Mouse (Mus musculus) heart, embryonic 13.5 days (tissue): ENCODE data around the gene Uqcr11. TPM values are rescaled to one million over a fixed set of nuclear protein-coding genes. Genes with fewer than 3 reads are reported as not detected.

Experiments
- ATAC-seq: fragments of 200-750 bp; cut with Nextera tagmentation; 2 replicates; pipeline ENCODE4 v1.8.0; 2017; ENCODE audit warnings: moderate TSS enrichment; ENCODE audit not compliant: insufficient number of reproducible peaks, low FRiP score, low TSS enrichment; ENCODE audit errors: extremely low read depth
- H3K27ac ChIP-seq: fragments of 300-500 bp; sonication (generic); replicated peaks from 2 replicates; pipeline ENCODE4 v1.5.1; 2015; ENCODE audit warnings: moderate library complexity, mild to moderate bottlenecking, inconsistent platforms
- H3K27me3 ChIP-seq: fragments of 300-500 bp; sonication (generic); replicated peaks from 2 replicates; pipeline ENCODE4 v1.6.1; 2015; ENCODE audit warnings: mild to moderate bottlenecking, inconsistent platforms
- H3K36me3 ChIP-seq: fragments of 300-500 bp; sonication (generic); 2 replicates; pipeline ENCODE4 v1.6.1; 2015; ENCODE audit warnings: mild to moderate bottlenecking, inconsistent platforms
- H3K4me1 ChIP-seq: fragments of 300-500 bp; sonication (generic); 2 replicates; pipeline ENCODE4 v1.6.1; 2015; ENCODE audit warnings: inconsistent platforms
- H3K4me2 ChIP-seq: fragments of 300-500 bp; sonication (generic); 2 replicates; pipeline ENCODE4 v1.6.1; 2015; ENCODE audit warnings: inconsistent platforms, mild to moderate bottlenecking, moderate library complexity
- H3K4me3 ChIP-seq: fragments of 300-500 bp; sonication (generic); 2 replicates; pipeline ENCODE4 v1.5.1; 2015; ENCODE audit warnings: moderate library complexity, mild to moderate bottlenecking, inconsistent platforms
- H3K9ac ChIP-seq: fragments of 300-500 bp; sonication (generic); 2 replicates; pipeline ENCODE4 v1.6.1; 2015; ENCODE audit warnings: inconsistent platforms, mild to moderate bottlenecking, moderate library complexity
- H3K9me3 ChIP-seq: fragments of 300-500 bp; sonication (generic); 2 replicates; pipeline ENCODE4 v1.6.1; 2016; ENCODE audit warnings: inconsistent platforms
- WGBS: fragments of 180-500 bp; shearing (Covaris S2); methylation state at CpG from one replicate; pipeline ENCODE4 v1.1.7; 2015; ENCODE audit warnings: mixed read lengths; 5-methylcytosine and 5-hydroxymethylcytosine counted together
- polyA plus RNA-seq: library from polyadenylated mRNA; unstranded; fragments of >200 nt; fragmentation: Nextera tagmentation; extraction: Ambion mirVana; gene quantifications from 2 replicates; pipeline ENCODE4 v1.2.1, GENCODE M21; 2015

Gene Uqcr11
- 1,246 and 1,505 TPM in 2 replicates for polyA plus RNA-seq

DNA sequence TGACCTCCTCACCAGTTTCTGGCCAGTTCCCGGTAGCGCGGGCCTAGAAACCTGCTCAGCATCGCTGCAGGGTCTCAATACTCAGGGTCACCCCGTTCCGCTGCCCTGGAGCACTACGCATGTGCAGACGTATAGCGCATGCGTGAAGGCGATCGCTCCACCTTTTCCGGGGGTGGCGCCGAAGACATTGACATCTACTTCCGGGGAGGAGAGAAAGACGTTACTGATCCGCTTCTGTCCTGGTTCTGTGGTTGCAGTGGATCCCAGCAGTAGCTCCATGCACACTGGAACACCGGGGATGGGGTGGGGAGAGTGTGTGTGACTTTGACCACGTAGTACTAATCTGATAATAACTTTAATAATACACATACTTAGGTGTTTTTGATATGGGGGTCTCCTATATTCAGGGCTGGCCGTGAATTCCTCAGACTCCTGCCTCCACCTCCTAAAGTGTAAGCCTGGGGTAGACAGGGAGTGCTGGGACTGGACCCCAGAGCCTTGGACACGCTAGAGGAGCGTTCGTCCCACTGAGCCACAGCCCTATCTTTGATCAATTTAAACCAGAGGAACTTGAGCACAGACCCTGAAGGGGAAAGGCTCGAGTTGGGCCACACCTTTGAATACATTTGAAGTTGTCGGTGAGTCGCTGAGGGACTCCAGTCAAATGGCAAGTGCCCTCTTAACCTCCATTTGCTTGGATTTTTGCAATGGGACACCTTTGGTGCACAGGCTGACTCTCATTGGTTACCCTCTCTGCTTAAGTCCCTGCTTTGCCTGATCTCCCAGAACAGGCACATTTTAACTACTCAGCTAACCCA is at the start of gene Uqcr11:
Gene Uqcr11 (minus strand): TSS at position 147 of the 818 bp plus-strand sequence.
- H3K27ac ChIP-seq = peak within 1 kb of the TSS; percentile 89
- H3K4me3 ChIP-seq = peak within 1 kb of the TSS; percentile 98
- no peaks in the 10 kb centered on the region for H3K27me3 ChIP-seq
- ATAC-seq = peak; percentile 42; the same call in 1 of the 2 replicates
- under 1% methylated on average over 27 of the region's 27 CpGs for WGBS
- H3K9me3 ChIP-seq = no peaks in the 10 kb centered on the region; the same call in 1 of the 2 replicates
- H3K36me3 ChIP-seq = peaks cover 64% of the 10 kb centered on the region
- peak within 1 kb of the TSS; percentile 97 for H3K4me2 ChIP-seq
- H3K4me1 ChIP-seq = peaks cover 27% of the 10 kb centered on the region
- peak within 1 kb of the TSS; percentile 98 for H3K9ac ChIP-seq

DNA sequence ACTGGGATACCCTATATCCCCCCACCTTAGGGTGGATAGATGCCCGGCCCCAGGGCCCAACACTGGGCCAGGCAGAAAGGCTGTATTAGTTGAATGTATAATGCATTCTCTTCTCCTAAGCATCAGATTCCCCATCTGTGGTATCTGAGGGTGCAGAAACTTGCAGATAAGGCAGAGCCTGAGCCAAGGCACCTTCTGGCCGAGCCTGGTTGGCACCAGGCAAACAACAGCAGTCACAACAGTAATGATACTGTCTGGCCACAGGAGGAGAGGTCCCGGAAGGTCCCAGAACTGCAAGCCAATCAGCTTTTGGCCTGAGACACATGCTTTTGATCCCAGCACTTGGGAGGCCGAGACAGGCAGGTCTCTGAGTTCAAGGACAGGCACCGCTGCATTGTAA is 49.1 kb upstream of the Uqcr11 start:
- Histone ChIP-seq H3K4me2 (no peak overlapping the region), H3K9ac (no peak overlapping the region), H3K27me3 (peaks cover 31% of the 10 kb centered on the region), H3K4me1 (0 out of 2 replicates have a peak, but pooled peaks cover 5% of the 10 kb centered on the region), H3K4me3 (no peak overlapping the region), H3K36me3 (no peaks in the 10 kb centered on the region), H3K27ac (no peak overlapping the region), H3K9me3 (peaks cover 2% of the 10 kb centered on the region; the same call in 1 of the 2 replicates)
- no peak for ATAC-seq
- 76% methylated on average over 5 of the region's 5 CpGs for WGBS

DNA sequence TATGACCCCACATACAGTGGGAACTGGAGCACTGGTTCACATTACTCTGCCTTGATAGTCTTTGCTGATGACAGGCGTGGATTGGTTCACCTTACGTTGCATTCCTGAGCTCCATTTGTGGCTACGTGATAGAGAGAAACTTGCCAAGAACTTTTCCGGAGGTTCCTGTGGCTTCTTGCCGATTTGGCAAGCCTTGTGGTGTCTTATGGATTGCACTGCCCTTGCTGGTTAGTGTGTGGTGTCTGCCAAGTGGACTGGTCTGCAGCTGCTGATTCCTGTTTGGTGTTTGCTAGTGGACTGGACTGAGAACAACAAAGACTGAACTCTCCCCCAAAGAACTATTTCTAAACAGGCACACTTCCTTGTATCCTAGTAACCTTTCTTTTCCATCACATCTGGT is 48.2 kb upstream of the Uqcr11 start:
- Histone ChIP-seq H3K9ac (no peak overlapping the region), H3K4me2 (no peak overlapping the region), H3K4me1 (0 out of 2 replicates have a peak, but pooled peaks cover 5% of the 10 kb centered on the region), H3K27ac (no peak overlapping the region), H3K4me3 (no peak overlapping the region), H3K9me3 (peaks cover 2% of the 10 kb centered on the region; the same call in 1 of the 2 replicates), H3K27me3 (peaks cover 34% of the 10 kb centered on the region), H3K36me3 (no peaks in the 10 kb centered on the region)
- ATAC-seq = no peak
- WGBS = 70% methylated on average over 5 of the region's 5 CpGs

DNA sequence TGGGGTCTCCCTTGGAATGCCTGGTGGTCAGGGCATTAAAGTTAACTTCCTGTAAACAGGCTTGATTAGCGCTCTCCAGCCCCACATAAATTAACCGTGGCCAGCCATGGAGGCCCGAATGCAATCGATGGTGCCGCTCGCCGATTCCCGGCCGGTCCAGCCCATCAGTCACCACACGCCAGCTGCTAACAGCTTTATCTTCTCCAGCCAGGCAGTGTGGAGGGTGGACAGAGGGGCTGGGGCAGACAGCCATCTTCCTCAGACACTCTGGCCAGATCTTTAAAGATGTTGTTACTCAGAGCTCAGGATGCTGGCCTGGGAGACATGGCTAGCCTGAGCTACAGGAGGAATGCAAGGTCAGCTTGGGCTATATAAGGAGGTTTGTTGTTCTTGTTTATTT is 47.0 kb upstream of the Uqcr11 start:
- peak overlapping the region; percentile 5; the same call in 1 of the 2 replicates for H3K9ac ChIP-seq

DNA sequence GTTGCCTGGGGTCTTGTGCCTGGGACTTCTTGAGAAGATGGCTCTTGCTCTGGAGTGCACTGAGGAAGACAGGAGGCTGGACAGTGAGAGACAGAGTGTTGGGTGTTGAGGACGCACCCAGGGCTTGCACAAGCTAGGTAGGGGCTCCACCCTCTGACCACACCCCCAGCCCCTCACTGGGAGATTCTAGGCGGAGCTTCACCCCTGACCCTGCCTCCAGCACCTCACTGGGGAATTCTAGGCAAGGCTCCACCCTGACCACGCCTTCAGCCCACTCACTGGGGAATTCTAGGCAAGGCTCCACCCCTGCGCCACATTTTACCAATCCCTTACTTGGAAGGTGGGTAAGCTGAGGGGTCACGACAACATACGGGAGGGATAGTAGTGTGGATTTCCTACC is 44.0 kb upstream of the Uqcr11 start:
- 7% methylated on average over 6 of the region's 6 CpGs for WGBS
- ATAC-seq = no peak
- no peak overlapping the region for H3K4me3 ChIP-seq

More for the DNA sequence above, 47.0 kb upstream of the Uqcr11 start:
- 29% methylated on average over 10 of the region's 10 CpGs for WGBS
- ATAC-seq = no peak
- H3K4me1 ChIP-seq = 0 out of 2 replicates have a peak, but pooled peaks cover 5% of the 10 kb centered on the region
- no peak overlapping the region for H3K27ac ChIP-seq
- peaks cover 2% of the 10 kb centered on the region; the same call in 1 of the 2 replicates for H3K9me3 ChIP-seq
- peak overlapping the region; percentile 20; the same call in 1 of the 2 replicates for H3K4me2 ChIP-seq
- no peaks in the 10 kb centered on the region for H3K36me3 ChIP-seq
- H3K27me3 ChIP-seq = peaks cover 39% of the 10 kb centered on the region
- no peak overlapping the region for H3K4me3 ChIP-seq

DNA sequence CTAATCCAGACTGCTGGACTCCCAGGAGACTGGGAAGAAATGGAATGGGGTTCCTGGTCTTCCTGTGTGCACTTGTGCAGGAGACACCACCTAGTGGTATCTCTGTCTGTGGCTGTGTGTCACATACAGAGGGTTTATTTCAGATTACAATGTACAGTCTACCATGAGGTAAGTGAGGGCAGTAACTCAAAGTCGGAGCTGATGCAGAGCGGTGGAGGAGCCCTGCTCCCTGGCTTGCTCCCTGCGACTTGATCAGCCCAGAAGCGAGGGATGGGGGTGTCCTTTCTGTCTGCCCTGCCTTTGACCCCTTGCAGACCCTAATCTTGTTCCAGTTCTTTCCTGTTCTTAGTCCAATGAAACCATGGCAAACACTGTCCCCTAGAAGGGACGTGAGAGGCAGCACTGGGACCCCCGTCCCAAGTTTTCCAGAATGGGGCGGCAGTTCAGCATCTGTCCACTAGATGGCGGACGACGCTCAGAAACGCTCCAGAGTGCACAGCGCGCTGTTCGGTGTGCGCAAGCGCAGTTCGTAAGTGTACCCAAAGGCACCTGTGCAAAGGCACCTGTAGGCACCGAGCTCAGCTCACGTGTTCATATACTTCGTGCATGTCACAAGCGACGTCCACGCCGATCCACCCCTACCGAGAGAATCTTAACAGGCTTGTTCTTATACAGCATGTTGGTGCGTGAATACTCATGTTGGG is 39.4 kb upstream of the Uqcr11 start:
- Histone ChIP-seq H3K4me1 (peaks cover 9% of the 10 kb centered on the region), H3K27ac (no peak overlapping the region), H3K4me3 (no peak overlapping the region), H3K9me3 (no peaks in the 10 kb centered on the region), H3K9ac (no peak overlapping the region), H3K4me2 (peak overlapping the region; percentile 56), H3K36me3 (no peaks in the 10 kb centered on the region), H3K27me3 (peaks cover 64% of the 10 kb centered on the region)
- ATAC-seq = 0 out of 2 replicates have a peak, but pooled peaks have one; percentile 62
- 9% methylated on average over 26 of the region's 26 CpGs for WGBS

More for the DNA sequence above, 44.0 kb upstream of the Uqcr11 start:
- Histone ChIP-seq H3K27me3 (peaks cover 59% of the 10 kb centered on the region), H3K9ac (no peak overlapping the region), H3K4me2 (0 out of 2 replicates have a peak overlapping the region, but pooled peaks have one; percentile 11), H3K27ac (no peak overlapping the region), H3K4me1 (peaks cover 11% of the 10 kb centered on the region), H3K36me3 (no peaks in the 10 kb centered on the region), H3K9me3 (peaks cover 2% of the 10 kb centered on the region; the same call in 1 of the 2 replicates)

DNA sequence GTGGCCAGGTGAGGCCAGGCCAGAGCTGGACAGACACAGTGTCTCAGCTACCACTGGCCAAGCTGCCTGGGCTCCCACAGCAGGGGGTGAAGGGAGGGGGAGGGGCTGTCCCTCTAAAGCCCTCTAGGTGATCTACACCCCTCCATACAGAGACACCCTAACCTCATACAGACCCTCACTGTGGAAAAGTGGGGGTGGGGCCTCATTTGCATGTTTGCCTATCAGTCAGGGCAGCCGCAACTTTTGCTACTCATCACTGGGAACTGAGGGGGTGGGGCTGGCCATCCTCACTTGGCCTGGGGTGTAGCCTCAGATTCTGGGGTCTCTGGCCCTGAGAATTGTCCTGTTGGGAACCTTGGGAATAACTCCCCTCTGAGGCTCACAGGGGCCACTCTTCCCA is 38.4 kb upstream of the Uqcr11 start:
- Histone ChIP-seq H3K4me3 (no peak overlapping the region), H3K4me1 (peaks cover 9% of the 10 kb centered on the region), H3K27ac (no peak overlapping the region), H3K9me3 (no peaks in the 10 kb centered on the region), H3K27me3 (peaks cover 58% of the 10 kb centered on the region), H3K36me3 (no peaks in the 10 kb centered on the region), H3K4me2 (no peak overlapping the region), H3K9ac (no peak overlapping the region)
- ATAC-seq = no peak
- 63% methylated on average over 1 of the region's 1 CpGs for WGBS

DNA sequence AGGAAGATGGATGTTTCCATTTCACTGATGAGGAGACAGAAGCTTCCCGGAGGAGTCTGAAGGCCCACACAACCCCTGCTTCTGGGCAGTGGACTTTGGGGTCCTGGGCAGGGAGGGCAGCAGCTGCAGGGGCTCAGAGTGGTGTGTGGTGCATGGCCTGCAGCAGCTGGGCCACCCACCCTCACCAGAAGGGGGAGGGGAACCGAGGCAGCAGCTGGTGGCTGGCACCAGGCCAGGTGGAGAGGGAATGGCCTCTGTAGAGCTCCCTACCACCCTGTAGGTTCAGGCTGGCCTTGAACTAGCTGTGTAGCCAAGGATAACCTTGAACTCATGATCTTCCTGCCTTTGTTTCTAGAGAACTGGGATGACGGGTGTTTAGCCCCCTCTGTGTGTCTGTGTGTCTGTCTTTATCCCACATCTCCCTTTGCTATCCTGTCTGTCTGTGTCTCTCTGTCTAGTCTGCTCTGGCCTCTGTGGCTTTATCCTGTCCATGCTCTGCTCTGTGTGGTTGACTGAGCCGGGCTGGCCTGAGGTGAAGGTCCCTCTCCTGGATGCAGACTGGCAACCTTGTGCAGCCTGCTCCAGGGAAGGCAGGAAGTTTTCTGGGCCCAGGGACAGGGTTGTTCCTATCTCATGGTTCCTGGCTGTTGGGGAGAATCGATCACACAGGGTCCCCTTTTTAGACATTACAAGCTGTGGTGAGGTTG is 37.9 kb upstream of the Uqcr11 start:
- Histone ChIP-seq H3K4me1 (peaks cover 9% of the 10 kb centered on the region), H3K9me3 (no peaks in the 10 kb centered on the region), H3K27me3 (peaks cover 58% of the 10 kb centered on the region), H3K4me3 (no peak overlapping the region), H3K36me3 (no peaks in the 10 kb centered on the region), H3K27ac (no peak overlapping the region), H3K9ac (peak overlapping the region; percentile 8; the same call in 1 of the 2 replicates), H3K4me2 (no peak overlapping the region)
- no peak for ATAC-seq
- 29% methylated on average over 5 of the region's 5 CpGs for WGBS

DNA sequence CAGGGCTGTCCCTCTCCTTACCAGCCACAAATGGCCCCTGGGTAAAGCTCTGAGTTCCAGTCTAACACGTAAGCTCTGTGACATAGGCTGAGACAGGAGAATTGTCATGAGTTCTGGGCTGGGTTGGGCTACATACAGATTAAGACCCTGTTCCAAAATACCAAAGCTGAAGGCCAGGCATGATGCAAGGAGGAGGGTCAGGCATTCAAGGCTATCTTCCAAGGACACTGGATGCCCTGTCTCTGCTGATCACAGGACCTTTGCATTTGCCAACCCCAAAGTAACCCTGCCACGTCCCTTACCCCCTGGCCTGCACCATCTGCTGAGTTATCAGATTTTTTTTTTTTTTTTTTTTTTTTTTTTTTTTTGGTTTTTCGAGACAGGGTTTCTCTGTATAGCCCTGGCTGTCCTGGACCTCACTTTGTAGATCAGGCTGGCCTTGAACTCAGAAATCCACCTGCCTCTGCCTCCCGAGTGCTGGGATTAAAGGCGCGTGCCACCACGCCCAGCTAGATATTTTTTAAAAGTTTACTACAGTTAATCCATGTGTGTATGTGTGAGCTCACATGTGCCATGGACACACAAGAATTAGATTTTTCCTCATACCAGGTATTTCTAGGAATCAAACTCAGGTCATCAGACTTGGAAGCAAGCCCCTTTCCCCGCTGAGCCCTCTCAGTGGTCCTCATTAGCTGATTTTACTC is 37.1 kb upstream of the Uqcr11 start:
- Histone ChIP-seq H3K9me3 (no peaks in the 10 kb centered on the region), H3K27me3 (peaks cover 52% of the 10 kb centered on the region), H3K4me2 (no peak overlapping the region), H3K36me3 (no peaks in the 10 kb centered on the region), H3K9ac (peak overlapping the region; percentile 37; the same call in 1 of the 2 replicates), H3K27ac (no peak overlapping the region), H3K4me3 (no peak overlapping the region), H3K4me1 (peaks cover 9% of the 10 kb centered on the region)
- WGBS = 77% methylated on average over 8 of the region's 8 CpGs
- ATAC-seq = no peak

DNA sequence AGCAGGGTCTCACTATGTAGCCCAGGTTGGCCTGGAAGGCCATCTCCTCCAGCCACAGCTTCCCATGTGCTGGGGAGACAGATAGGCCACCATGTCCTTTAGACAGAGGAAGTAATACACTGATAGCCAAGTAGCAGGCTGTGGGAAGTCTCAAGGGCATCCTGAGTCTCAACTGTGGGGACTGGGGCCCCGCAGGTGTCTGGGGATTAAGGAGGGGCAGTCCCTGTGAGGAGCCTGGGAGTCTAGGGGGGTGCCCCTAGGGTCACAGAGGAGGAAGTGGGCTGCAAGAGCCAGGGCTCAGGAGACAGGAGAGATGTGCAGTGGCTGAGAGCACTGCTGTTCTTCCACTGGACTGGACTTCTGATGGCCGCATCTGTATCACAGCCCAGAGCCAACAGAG is 36.4 kb upstream of the Uqcr11 start:
- 0 out of 2 replicates have a peak overlapping the region, but pooled peaks have one; percentile 37 for H3K9ac ChIP-seq
- 43% methylated on average over 2 of the region's 2 CpGs for WGBS

More for the DNA sequence above, 36.4 kb upstream of the Uqcr11 start:
- H3K4me1 ChIP-seq = peaks cover 9% of the 10 kb centered on the region
- H3K9me3 ChIP-seq = no peaks in the 10 kb centered on the region
- no peaks in the 10 kb centered on the region for H3K36me3 ChIP-seq
- H3K4me2 ChIP-seq = no peak overlapping the region
- peaks cover 52% of the 10 kb centered on the region for H3K27me3 ChIP-seq
- no peak overlapping the region for H3K27ac ChIP-seq
- H3K4me3 ChIP-seq = no peak overlapping the region
- ATAC-seq = no peak
